Mouse (Mus musculus) limb, embryonic 13.5 days (tissue): ENCODE data around the gene Adgrf5. TPM values are rescaled to one million over a fixed set of nuclear protein-coding genes. Genes with fewer than 3 reads are reported as not detected.

ENCODE experiments used
- polyA plus RNA-seq: library from polyadenylated mRNA; unstranded; fragments of >200 nt; fragmentation: Nextera tagmentation; extraction: Ambion mirVana; gene quantifications from 2 replicates; pipeline ENCODE4 v1.2.1, GENCODE M21; 2015

Adgrf5 gene
- polyA plus RNA-seq, 1 experiment from 2014 or later = 11.6 TPM

Other genes starting within 250 kb of the Adgrf5 start
- gene Adgrf1, start 90.1 kb upstream of the Adgrf5 start, polyA plus RNA-seq = 0.06 TPM in 1 of 2 replicates, not detected in the other
- gene Mep1a, start 142.4 kb downstream of the Adgrf5 start, polyA plus RNA-seq = not detected in 2 replicates
- gene Ankrd66, start 183.2 kb downstream of the Adgrf5 start, polyA plus RNA-seq = 0.19 and 0.22 TPM in 2 replicates
- 8.2 and 9.0 TPM in 2 replicates for gene Pla2g7, start 207.6 kb downstream of the Adgrf5 start, polyA plus RNA-seq